Mouse (Mus musculus): Measurements from ENCODE around the gene Sdr39u1.

Sdr39u1 gene

DNA sequence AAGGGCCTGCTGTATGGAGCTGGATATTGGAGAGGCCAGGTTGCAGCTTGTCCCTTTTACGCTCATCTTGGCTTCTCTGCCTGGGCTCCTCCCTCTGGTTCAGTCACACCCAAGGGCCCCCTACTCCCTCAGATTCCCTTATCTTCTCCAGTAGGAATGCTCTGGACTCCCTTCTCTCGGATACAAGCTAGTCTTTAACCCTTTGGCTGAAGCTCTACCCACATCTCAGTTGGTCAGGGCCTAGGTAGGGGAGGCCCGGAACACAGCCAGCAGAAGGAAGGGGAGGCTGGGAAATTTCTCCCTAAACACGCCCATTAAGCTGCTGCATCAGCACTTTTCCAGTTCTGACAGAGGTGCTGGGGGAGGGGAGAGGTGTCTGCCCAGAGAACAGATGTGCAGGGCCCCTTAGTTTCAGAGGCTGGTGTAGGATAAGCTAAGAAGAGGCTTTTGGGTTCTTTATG lies 45.0 kb downstream of the Sdr39u1 start:
- TF ChIP-seq NANOG (IDR thresholded peaks at IDR 0.05; ENCODE audit: borderline replicate concordance, low read length): no peak
- TF ChIP-seq POU5F1 (IDR thresholded peaks at IDR 0.05; ENCODE audit: borderline replicate concordance, low read length): no peak
- no peak for TF ChIP-seq CTCF (conservative IDR thresholded peaks at IDR 0.05; ENCODE audit: low read length)
- H3K9me3 ChIP-seq (ENCODE audit: low read length): peaks cover 26% of the 10 kb centered on the region
- peaks cover 69% of the 10 kb centered on the region for H3K4me1 ChIP-seq (replicated peaks; ENCODE audit: low read depth, low read length)
- peaks cover 20% of the 10 kb centered on the region for H3K36me3 ChIP-seq (ENCODE audit: insufficient read depth, low read length)
- no peaks in the 10 kb centered on the region for H3K27me3 ChIP-seq (ENCODE audit: insufficient read depth, low read length)
- H3K4me3 ChIP-seq (replicated peaks; ENCODE audit: low read length): peak overlapping the region; percentile 80

DNA sequence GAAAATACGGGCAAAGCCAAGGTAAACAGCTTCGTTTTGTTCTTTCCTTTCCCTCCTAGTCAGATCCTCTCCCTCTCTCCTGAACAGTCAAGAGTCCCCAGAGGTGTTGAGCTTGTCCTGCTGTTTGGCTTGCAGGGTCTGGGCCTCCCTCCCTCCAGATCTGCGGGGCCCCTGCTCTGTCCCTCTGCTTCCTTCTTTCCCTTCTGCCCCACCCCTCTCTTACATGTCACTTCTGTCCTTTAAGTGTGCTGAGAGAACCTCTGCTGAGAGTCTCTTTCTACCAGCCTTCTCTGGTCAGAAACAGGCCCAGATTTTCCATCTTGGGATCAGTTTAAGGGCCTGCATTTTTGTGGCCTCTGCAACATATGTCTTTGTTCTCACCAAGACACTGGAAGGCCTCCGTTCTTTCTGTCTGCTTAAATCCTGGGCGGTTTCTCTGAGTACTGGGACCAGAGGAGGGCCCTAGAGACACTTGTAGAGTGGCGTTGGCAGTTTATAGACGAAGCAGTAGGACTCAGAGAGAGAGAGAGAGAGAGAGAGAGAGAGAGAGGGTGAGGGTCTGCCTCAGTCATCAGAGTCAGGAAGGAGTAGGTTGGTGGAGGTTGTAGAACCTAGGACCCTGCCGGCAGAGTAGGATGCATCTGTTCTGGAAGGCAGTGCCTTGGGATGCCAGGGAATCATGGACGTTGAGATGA lies 45.5 kb downstream of the Sdr39u1 start:
- peaks cover 69% of the 10 kb centered on the region for H3K4me1 ChIP-seq (replicated peaks; ENCODE audit: low read depth, low read length)
- peaks cover 31% of the 10 kb centered on the region for H3K9me3 ChIP-seq (ENCODE audit: low read length)
- H3K36me3 ChIP-seq (ENCODE audit: insufficient read depth, low read length): peaks cover 20% of the 10 kb centered on the region
- H3K4me3 ChIP-seq (replicated peaks; ENCODE audit: low read length): peak overlapping the region; percentile 80
- no peaks in the 10 kb centered on the region for H3K27me3 ChIP-seq (ENCODE audit: insufficient read depth, low read length)
- TF ChIP-seq POU5F1 (IDR thresholded peaks at IDR 0.05; ENCODE audit: borderline replicate concordance, low read length): no peak
- no peak for TF ChIP-seq NANOG (IDR thresholded peaks at IDR 0.05; ENCODE audit: borderline replicate concordance, low read length)
- TF ChIP-seq CTCF (conservative IDR thresholded peaks at IDR 0.05; ENCODE audit: low read length): no peak

DNA sequence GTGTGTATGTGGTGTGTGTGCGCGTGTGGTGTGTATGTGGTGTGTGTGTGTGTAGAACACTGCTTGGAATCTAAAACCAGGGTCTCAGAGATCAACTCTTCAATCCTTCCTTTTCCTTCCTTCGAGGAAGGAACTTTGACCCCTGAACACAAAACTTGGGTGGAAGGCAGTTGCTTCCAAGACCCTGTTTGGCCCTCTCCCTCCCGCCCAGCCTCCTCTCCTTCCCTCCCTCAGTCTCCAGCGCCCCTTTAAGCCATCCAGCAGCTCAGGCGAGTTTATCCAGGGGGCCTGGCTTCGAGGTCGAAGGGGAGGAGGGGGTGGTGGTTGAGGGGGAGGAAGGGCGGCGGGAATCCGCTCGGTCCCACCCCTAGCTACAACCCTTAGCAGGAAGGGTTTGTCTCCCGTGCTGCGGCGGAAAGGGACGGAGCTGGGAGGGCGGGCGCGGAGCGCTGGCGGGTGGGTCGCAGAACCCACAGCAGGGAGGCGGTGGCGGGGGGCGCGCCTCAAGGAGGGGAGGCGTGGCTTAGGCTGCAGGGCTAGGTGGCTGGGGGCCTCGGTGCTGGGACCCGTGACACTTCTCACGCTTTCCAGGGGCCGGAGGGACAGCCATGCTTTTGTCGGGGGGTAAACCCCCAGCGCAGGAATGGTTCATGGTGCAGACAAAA lies 46.3 kb downstream of the Sdr39u1 start, which contains the start of gene Nynrin:
Nynrin (plus strand) TSS at position 390 of the 665 bp plus-strand sequence.
- TF ChIP-seq POU5F1 (IDR thresholded peaks at IDR 0.05; ENCODE audit: borderline replicate concordance, low read length) (no peak), NANOG (IDR thresholded peaks at IDR 0.05; ENCODE audit: borderline replicate concordance, low read length) (no peak), CTCF (conservative IDR thresholded peaks at IDR 0.05; ENCODE audit: low read length) (no peak)
- H3K27me3 ChIP-seq (ENCODE audit: insufficient read depth, low read length): no peaks in the 10 kb centered on the region
- H3K4me3 ChIP-seq (replicated peaks; ENCODE audit: low read length): peak within 1 kb of the TSS; percentile 80
- H3K36me3 ChIP-seq (ENCODE audit: insufficient read depth, low read length): peaks cover 16% of the 10 kb centered on the region
- peaks cover 36% of the 10 kb centered on the region for H3K9me3 ChIP-seq (ENCODE audit: low read length)
- peaks cover 69% of the 10 kb centered on the region for H3K4me1 ChIP-seq (replicated peaks; ENCODE audit: low read depth, low read length)

DNA sequence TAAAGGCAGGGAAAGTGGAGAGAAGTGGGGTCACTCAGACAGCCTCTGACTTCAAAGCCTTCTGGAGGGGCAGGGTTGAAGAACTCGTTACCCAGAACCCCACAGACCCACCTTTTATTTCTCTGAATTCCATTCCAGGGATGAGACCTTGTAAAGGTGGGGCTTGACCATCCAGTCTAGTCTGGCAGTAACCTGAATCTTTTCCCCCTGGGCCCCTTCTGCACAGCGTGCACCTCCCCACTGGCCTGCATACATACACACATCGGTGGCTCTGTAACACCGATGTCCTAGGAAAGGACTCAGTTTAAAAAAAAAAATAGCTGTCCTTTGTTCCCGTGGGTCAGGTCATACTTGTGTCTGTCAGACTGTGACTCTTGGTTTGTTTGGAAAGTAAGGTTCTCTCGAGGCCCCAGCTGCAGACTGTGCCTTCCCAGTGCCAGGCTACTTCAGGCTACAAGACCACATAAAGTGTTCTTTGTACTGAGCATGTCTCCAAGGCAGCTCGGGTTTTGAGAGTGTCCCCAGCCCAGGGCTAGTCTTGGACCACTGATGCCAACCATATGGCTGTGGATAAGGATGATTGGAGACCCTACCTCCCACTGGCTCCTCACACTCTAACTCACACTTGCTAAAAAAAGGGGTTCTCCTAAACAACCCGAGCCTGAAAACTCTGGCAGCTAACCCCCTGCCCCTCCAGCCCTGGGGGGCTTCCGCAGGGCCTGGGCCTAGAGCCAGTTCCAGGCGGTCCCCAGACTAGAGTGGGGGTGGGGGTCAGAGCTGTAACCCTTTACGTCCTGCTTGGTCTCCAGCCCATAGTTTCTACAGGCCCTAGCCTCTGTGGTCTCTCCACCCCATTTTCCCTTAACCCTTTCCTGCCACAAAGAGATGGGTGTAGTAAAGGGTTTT lies 47.2 kb downstream of the Sdr39u1 start:
- peak overlapping the region; percentile 80 for H3K4me3 ChIP-seq (replicated peaks; ENCODE audit: low read length)
- peaks cover 11% of the 10 kb centered on the region for H3K36me3 ChIP-seq (ENCODE audit: insufficient read depth, low read length)
- H3K27me3 ChIP-seq (ENCODE audit: insufficient read depth, low read length): no peaks in the 10 kb centered on the region
- H3K9me3 ChIP-seq (ENCODE audit: low read length): peaks cover 36% of the 10 kb centered on the region
- peaks cover 67% of the 10 kb centered on the region for H3K4me1 ChIP-seq (replicated peaks; ENCODE audit: low read depth, low read length)
- TF ChIP-seq POU5F1 (IDR thresholded peaks at IDR 0.05; ENCODE audit: borderline replicate concordance, low read length): no peak
- no peak for TF ChIP-seq NANOG (IDR thresholded peaks at IDR 0.05; ENCODE audit: borderline replicate concordance, low read length)
- no peak for TF ChIP-seq CTCF (conservative IDR thresholded peaks at IDR 0.05; ENCODE audit: low read length)

DNA sequence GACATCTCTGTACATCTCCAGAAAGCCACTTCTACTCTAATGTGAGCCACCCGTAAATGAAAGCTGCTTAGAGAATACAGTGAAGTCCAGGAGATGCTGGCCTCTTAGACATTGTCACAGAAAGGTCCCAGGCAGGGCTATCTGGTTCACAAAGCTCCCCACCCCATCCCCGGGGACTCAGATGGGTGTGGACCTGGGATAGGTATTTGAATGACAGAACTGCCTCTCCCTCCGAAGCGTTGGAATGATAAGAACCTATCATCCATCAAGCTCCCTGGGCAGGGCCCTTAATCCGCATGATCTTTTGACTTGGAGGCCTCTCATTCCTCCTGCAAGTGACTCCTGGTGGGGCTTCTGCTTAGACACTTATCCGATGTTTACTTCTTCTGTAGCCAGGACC lies 49.2 kb downstream of the Sdr39u1 start:
- no peak for TF ChIP-seq POU5F1 (IDR thresholded peaks at IDR 0.05; ENCODE audit: borderline replicate concordance, low read length)
- Histone ChIP-seq H3K4me1 (replicated peaks; ENCODE audit: low read depth, low read length) (peaks cover 54% of the 10 kb centered on the region), H3K9me3 (ENCODE audit: low read length) (peaks cover 36% of the 10 kb centered on the region), H3K36me3 (ENCODE audit: insufficient read depth, low read length) (no peaks in the 10 kb centered on the region), H3K4me3 (replicated peaks; ENCODE audit: low read length) (no peak overlapping the region), H3K27me3 (ENCODE audit: insufficient read depth, low read length) (no peaks in the 10 kb centered on the region)

Data from E14TG2a.4 (cell line).